Mouse (Mus musculus) E14TG2a.4 (cell line): ENCODE measurements around the gene Tmbim6.

Experiments
- CTCF ChIP-seq: conservative IDR thresholded peaks from 2 replicates; pipeline ENCODE4 v1.5.1; 2014; ENCODE audit warnings: low read length
- POU5F1 ChIP-seq: IDR thresholded peaks from 2 replicates; pipeline ENCODE4 v1.6.1; 2014; ENCODE audit warnings: low read length, borderline replicate concordance

DNA sequence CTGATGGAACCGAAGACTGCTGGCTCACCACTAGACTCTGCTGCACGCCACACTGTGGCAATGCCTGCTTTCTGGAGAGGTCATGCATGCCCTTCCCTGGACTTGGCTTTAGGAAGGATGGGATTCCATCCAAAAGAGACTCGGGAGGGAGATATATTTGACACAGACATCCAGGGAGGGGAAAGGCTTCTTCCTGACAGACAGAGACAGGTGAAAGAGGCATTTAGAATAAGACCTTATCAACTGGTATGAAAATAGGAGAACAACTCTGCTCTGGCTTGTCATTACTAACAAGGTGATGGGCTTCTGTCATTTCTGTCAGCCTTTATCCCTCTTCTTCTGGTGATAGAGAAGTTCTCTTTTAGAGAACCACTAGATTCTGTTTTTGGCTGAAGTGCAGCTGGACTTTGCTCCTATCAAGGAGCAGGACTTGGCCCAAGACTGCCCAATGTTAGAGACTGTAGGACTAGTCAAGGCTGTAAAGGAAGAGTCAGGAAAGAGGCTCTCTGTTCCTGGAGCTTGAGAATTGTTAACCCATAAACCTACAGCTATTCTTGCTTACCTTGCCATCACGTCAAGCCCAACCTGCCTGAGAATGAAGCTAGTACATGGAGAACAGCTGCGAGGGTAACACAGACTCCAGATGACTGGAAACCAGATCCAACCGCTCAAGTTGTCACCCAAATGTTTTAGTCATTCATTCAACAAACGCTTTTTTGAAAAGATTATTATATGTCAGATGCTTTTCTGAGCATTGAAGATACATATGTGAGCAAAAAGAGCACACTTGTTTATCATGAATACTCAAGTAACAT, 20.9 kb upstream of the Tmbim6 start:
- no peak for TF ChIP-seq CTCF
- no peak for TF ChIP-seq POU5F1
